Mouse (Mus musculus): ENCODE measurements around the gene Zfp507.

DNA sequence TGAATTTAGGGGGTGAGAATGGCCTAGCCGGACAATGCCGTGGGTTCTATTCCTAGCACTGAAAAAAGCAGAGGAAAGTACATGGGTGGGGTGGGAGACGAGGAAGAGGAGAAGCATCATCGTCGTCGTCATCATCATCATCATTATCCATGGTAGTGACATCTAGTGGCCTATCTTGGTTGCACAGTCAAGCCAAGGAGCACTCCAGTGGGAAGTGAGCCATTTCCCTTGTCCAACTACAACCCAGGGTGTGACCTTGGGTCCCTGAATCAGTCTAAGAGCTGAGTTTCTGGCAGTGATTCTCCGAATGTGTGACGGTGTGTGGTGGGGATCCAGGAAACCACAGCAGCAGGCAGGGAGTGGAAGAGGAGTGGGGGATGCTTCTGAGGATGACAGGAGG, 7.9 kb upstream of the Zfp507 start:
- no peak for TF ChIP-seq EP300 (IDR thresholded peaks at IDR 0.05; ENCODE audit: low read depth)
- TF ChIP-seq CTCF (IDR thresholded peaks at IDR 0.05; ENCODE audit: low read depth) = peak; percentile 62

Measured in liver, postnatal 0 days (tissue).